25 mouse cellular contexts compared by ENCODE assay signal in genomic region chr8:121239640-121240039, GRCm38 (mm10).
A peak's percentile ranks its signal among the peaks of the same experiment; 100 is the strongest.
DNase-seq lines count a peak whose midpoint lies in the region; ATAC-seq and TF ChIP-seq lines count a peak whose summit lies in the region.
"Had no signal": no experiment of that assay in that cellular context is flagged by ENCODE, and none has a peak within 500 bp of the region (broad histone marks: within the 10 kb centered on the region; RNA-seq: fewer than 3 reads in every experiment).

No protein-coding gene starts in this region.

- peak overlapping the region; percentile 3; the same call in 1 of the 2 replicates for H3K27ac ChIP-seq in heart, postnatal 0 days (ENCODE audit: low read depth)
- H3K27ac ChIP-seq in kidney, embryonic 16.5 days (ENCODE audit: low read length) = peak overlapping the region; percentile 22; the same call in 1 of the 2 replicates
- no peak overlapping the region for H3K27ac ChIP-seq in kidney, adult 2 months (ENCODE audit: insufficient read depth, low read depth, low read length)
- H3K27ac ChIP-seq in embryonic fibroblast, embryonic 13.5 days (ENCODE audit: insufficient read depth, low read length) = peak overlapping the region; percentile 87
- H3K27ac ChIP-seq: forebrain, embryonic 15.5 days; heart, embryonic 15.5 days; hindbrain, embryonic 12.5 days; intestine, embryonic 15.5 days; left cerebral cortex, adult 2 months; midbrain, embryonic 13.5 days had no signal

- H3K4me2 ChIP-seq in heart, postnatal 0 days (ENCODE audit: low read depth, low read length) = no peak overlapping the region
- H3K4me2 ChIP-seq in kidney, embryonic 16.5 days (replicated peaks; ENCODE audit: low read depth, low read length) = no peak overlapping the region
- H3K4me2 ChIP-seq: forebrain, embryonic 15.5 days; heart, embryonic 15.5 days; hindbrain, embryonic 12.5 days; intestine, embryonic 15.5 days; liver, embryonic 11.5 days; midbrain, embryonic 13.5 days had no signal

- DNase-seq in heart, postnatal 0 days (ENCODE audit: low spot score) = no peak
- DNase-seq in heart, postnatal 36 days = no peak
- DNase-seq in kidney, adult 2 months = no peak
- peak; percentile 50 for DNase-seq in NIH3T3 (ENCODE audit: low read depth)
- DNase-seq: adrenal gland, postnatal 25 days; B cell, adult 2 months; cerebellum, adult 9-11 months; gastrocnemius, postnatal 10 days; kidney, adult 9 months; left cerebral cortex, postnatal 4 days; liver, postnatal 0 days; thymus, adult 18-20 months; thymus, postnatal 4 days had no signal

- intact Hi-C loops in heart, postnatal 36 days (cut with DNase I) = no loop called here

- ATAC-seq in heart, postnatal 0 days (ENCODE audit: insufficient read depth, low read depth) = no peak
- no peak for ATAC-seq in kidney, embryonic 16.5 days (ENCODE audit: low FRiP score, low TSS enrichment)
- ATAC-seq in megakaryocyte-erythroid progenitor cell, adult 5-6 weeks (replicated peaks; ENCODE audit: low FRiP score, low TSS enrichment, poor library complexity, severe bottlenecking) = no peak
- ATAC-seq: forebrain, embryonic 15.5 days; intestine, embryonic 15.5 days; liver, postnatal 0 days; lung, postnatal 0 days; midbrain, embryonic 13.5 days had no signal

- no peaks in the 10 kb centered on the region for H3K27me3 ChIP-seq in heart, postnatal 0 days (ENCODE audit: control insufficient read depth, insufficient read depth, low read length)
- no peaks in the 10 kb centered on the region for H3K27me3 ChIP-seq in kidney, embryonic 16.5 days (ENCODE audit: insufficient read depth, low read length)
- H3K27me3 ChIP-seq in kidney, adult 2 months (replicated peaks; ENCODE audit: control insufficient read depth, insufficient read depth, low read length) = no peaks in the 10 kb centered on the region
- H3K27me3 ChIP-seq: forebrain, embryonic 15.5 days; heart, embryonic 15.5 days; intestine, embryonic 15.5 days; midbrain, embryonic 13.5 days had no signal

- H3K36me3 ChIP-seq in heart, postnatal 0 days (replicated peaks; ENCODE audit: control insufficient read depth, insufficient read depth, low read length) = no peaks in the 10 kb centered on the region
- no peaks in the 10 kb centered on the region for H3K36me3 ChIP-seq in kidney, embryonic 16.5 days (ENCODE audit: insufficient read depth, low read length)
- no peaks in the 10 kb centered on the region for H3K36me3 ChIP-seq in kidney, adult 2 months (ENCODE audit: control insufficient read depth, insufficient read depth, low read length)
- H3K36me3 ChIP-seq: forebrain, embryonic 15.5 days; G1E; heart, embryonic 15.5 days; hindbrain, embryonic 12.5 days; intestine, embryonic 15.5 days; midbrain, embryonic 13.5 days had no signal

- no peak overlapping the region for H3K9ac ChIP-seq in heart, postnatal 0 days (replicated peaks; ENCODE audit: low read depth, low read length)
- H3K9ac ChIP-seq in kidney, embryonic 16.5 days (replicated peaks; ENCODE audit: low read length) = no peak overlapping the region
- H3K9ac ChIP-seq: forebrain, embryonic 15.5 days; heart, embryonic 15.5 days; hindbrain, embryonic 12.5 days; intestine, embryonic 15.5 days; liver, postnatal 0 days; midbrain, embryonic 13.5 days had no signal

- no peak for TF ChIP-seq POLR2A in kidney, adult 2 months (IDR thresholded peaks at IDR 0.05; ENCODE audit: low read depth, low read length)
- no peak for TF ChIP-seq POLR2A in embryonic fibroblast, embryonic 13.5 days (IDR thresholded peaks at IDR 0.05; ENCODE audit: low read depth, low read length)

- WGBS in heart, postnatal 0 days = 78% methylated on average over 6 of the region's 6 CpGs
- WGBS in kidney, embryonic 16.5 days = 68% methylated on average over 6 of the region's 6 CpGs
- 66% methylated on average over 6 of the region's 6 CpGs for WGBS in kidney, adult 2 months

- no peak overlapping the region for H3K4me3 ChIP-seq in heart, postnatal 0 days (ENCODE audit: low read depth, low read length)
- H3K4me3 ChIP-seq in kidney, embryonic 16.5 days (ENCODE audit: low read length) = no peak overlapping the region
- H3K4me3 ChIP-seq in kidney, adult 2 months (ENCODE audit: insufficient read depth, low read depth, low read length) = no peak overlapping the region
- no peak overlapping the region for H3K4me3 ChIP-seq in embryonic fibroblast, embryonic 13.5 days (ENCODE audit: insufficient read depth, low read length)
- H3K4me3 ChIP-seq: forebrain, embryonic 15.5 days; heart, embryonic 15.5 days; hindbrain, embryonic 12.5 days; intestine, embryonic 15.5 days; left cerebral cortex, adult 2 months; midbrain, embryonic 13.5 days had no signal

- TF ChIP-seq EP300 in heart, postnatal 0 days (IDR thresholded peaks at IDR 0.05; ENCODE audit: low read depth) = no peak

- no peaks in the 10 kb centered on the region for H3K9me3 ChIP-seq in heart, postnatal 0 days (replicated peaks; ENCODE audit: control insufficient read depth, low read length)
- H3K9me3 ChIP-seq in kidney, embryonic 16.5 days (ENCODE audit: low read length) = no peaks in the 10 kb centered on the region
- H3K9me3 ChIP-seq: forebrain, embryonic 15.5 days; heart, embryonic 15.5 days; hindbrain, embryonic 12.5 days; intestine, embryonic 15.5 days; midbrain, embryonic 13.5 days had no signal

- TF ChIP-seq CTCF in heart, postnatal 0 days (IDR thresholded peaks at IDR 0.05; ENCODE audit: low read depth) = no peak
- TF ChIP-seq CTCF in kidney, adult 2 months (conservative IDR thresholded peaks at IDR 0.05; ENCODE audit: insufficient read depth, insufficient read length, low read depth, low read length) = no peak
- TF ChIP-seq CTCF in embryonic fibroblast, embryonic 13.5 days (IDR thresholded peaks at IDR 0.05; ENCODE audit: borderline replicate concordance, insufficient read depth, low read length) = no peak

- H3K4me1 ChIP-seq in heart, postnatal 0 days (ENCODE audit: control insufficient read depth, insufficient read depth) = peaks cover 13% of the 10 kb centered on the region
- H3K4me1 ChIP-seq in kidney, embryonic 16.5 days (ENCODE audit: insufficient read depth, low read length) = peaks cover 44% of the 10 kb centered on the region
- 0 out of 2 replicates have a peak, but pooled peaks cover 3% of the 10 kb centered on the region for H3K4me1 ChIP-seq in kidney, adult 2 months (ENCODE audit: control insufficient read depth, insufficient read depth, low read length)
- H3K4me1 ChIP-seq in embryonic fibroblast, embryonic 13.5 days (ENCODE audit: control insufficient read depth, insufficient read depth, low read length) = peaks cover 24% of the 10 kb centered on the region
